Mouse (Mus musculus) hindbrain, embryonic 12.5 days (tissue): ENCODE results near the gene AC124108.1. TPM values are rescaled to one million over a fixed set of nuclear protein-coding genes. Genes with fewer than 3 reads are reported as not detected.

ENCODE experiments used
- ATAC-seq: fragments of 200-750 bp; cut with Nextera tagmentation; 2 replicates; pipeline ENCODE4 v1.8.0; 2017; ENCODE audit warnings: moderate TSS enrichment; ENCODE audit not compliant: low FRiP score
- H3K27ac ChIP-seq: fragments of 300-500 bp; sonication (generic); 2 replicates; pipeline ENCODE4 v1.5.1; 2016; ENCODE audit warnings: mild to moderate bottlenecking
- H3K27me3 ChIP-seq: fragments of 300-500 bp; sonication (generic); 2 replicates; pipeline ENCODE4 v1.6.1; 2016; ENCODE audit warnings: mild to moderate bottlenecking
- H3K36me3 ChIP-seq: fragments of 300-500 bp; sonication (generic); 2 replicates; pipeline ENCODE4 v1.6.1; 2016; ENCODE audit warnings: mild to moderate bottlenecking
- H3K4me1 ChIP-seq: fragments of 300-500 bp; sonication (generic); 2 replicates; pipeline ENCODE4 v1.6.1; 2016
- H3K4me2 ChIP-seq: fragments of 300-500 bp; sonication (generic); replicated peaks from 2 replicates; pipeline ENCODE4 v1.6.1; 2016; ENCODE audit warnings: mild to moderate bottlenecking
- H3K4me3 ChIP-seq: fragments of 300-500 bp; sonication (generic); 2 replicates; pipeline ENCODE4 v1.5.1; 2016; ENCODE audit warnings: mild to moderate bottlenecking
- H3K9ac ChIP-seq: fragments of 300-500 bp; sonication (generic); 2 replicates; pipeline ENCODE4 v1.6.1; 2016; ENCODE audit warnings: mild to moderate bottlenecking, moderate library complexity
- H3K9me3 ChIP-seq: fragments of 300-500 bp; sonication (generic); replicated peaks from 2 replicates; pipeline ENCODE4 v1.6.1; 2016; ENCODE audit warnings: mild to moderate bottlenecking
- WGBS: fragments of 180-500 bp; shearing (Covaris S2); methylation state at CpG from one replicate; pipeline ENCODE4 v1.1.7; 2016; 5-methylcytosine and 5-hydroxymethylcytosine counted together
- polyA plus RNA-seq: library from polyadenylated mRNA; unstranded; fragments of >200 nt; fragmentation: Nextera tagmentation; extraction: Ambion mirVana; gene quantifications from 2 replicates; pipeline ENCODE4 v1.2.1, GENCODE M21; 2016

The AC124108.1 gene
- polyA plus RNA-seq, 1 experiment from 2014 or later, result 4.1 TPM

- Histone ChIP-seq H3K36me3 (no peaks in the 10 kb centered on the region), H3K27ac (no peak overlapping the region; the same call in 1 of the 2 replicates), H3K9me3 (no peaks in the 10 kb centered on the region), H3K4me3 (no peak overlapping the region), H3K4me1 (peaks cover 83% of the 10 kb centered on the region), H3K4me2 (peak overlapping the region; percentile 69), H3K9ac (peak overlapping the region; percentile 52; the same call in 1 of the 2 replicates), H3K27me3 (peaks cover 12% of the 10 kb centered on the region; the same call in 1 of the 2 replicates)
- 43% methylated on average over 9 of the region's 9 CpGs for WGBS
- ATAC-seq, result no peak
Observed at GRCm38 (mm10) chr1:132195100-132195499, 3.8 kb downstream of the AC124108.1 start.

DNA sequence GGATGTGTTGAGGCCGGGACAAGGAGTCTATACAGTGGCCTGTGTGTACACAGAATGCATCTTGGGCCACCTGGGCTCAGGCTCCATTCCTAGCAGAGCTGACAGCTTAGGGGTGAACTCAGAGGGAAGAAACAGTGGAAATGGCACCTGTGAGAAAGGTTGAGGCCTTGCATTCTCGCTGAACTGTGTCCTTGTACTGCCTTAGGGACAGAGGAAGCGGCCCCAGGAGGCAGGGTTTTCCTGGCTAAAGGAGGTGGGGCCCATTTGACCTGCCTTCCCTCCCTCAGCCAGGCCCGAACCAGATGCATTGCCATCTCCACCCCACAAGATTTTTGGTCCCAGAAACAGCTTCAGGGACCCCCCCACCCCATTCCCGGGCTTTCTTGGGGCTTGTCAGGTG, 4.4 kb downstream of the AC124108.1 start:
- peak overlapping the region; percentile 44; the same call in 1 of the 2 replicates for H3K27ac ChIP-seq
- H3K27me3 ChIP-seq, result peaks cover 10% of the 10 kb centered on the region; the same call in 1 of the 2 replicates
- H3K36me3 ChIP-seq, result no peaks in the 10 kb centered on the region
- WGBS, result 43% methylated on average over 5 of the region's 5 CpGs
- ATAC-seq, result no peak
- H3K4me1 ChIP-seq, result peaks cover 89% of the 10 kb centered on the region
- no peak overlapping the region for H3K4me3 ChIP-seq
- no peaks in the 10 kb centered on the region for H3K9me3 ChIP-seq
- H3K4me2 ChIP-seq, result peak overlapping the region; percentile 69
- peak overlapping the region; percentile 52 for H3K9ac ChIP-seq

- H3K4me2 ChIP-seq, result peak overlapping the region; percentile 69
- 18% methylated on average over 7 of the region's 7 CpGs for WGBS
- no peaks in the 10 kb centered on the region for H3K36me3 ChIP-seq
- no peak for ATAC-seq
- no peak overlapping the region for H3K4me3 ChIP-seq
- no peak overlapping the region for H3K27ac ChIP-seq
- H3K9me3 ChIP-seq, result no peaks in the 10 kb centered on the region
- peaks cover 95% of the 10 kb centered on the region for H3K4me1 ChIP-seq
- 0 out of 2 replicates have a peak overlapping the region, but pooled peaks have one; percentile 52 for H3K9ac ChIP-seq
- peaks cover 8% of the 10 kb centered on the region; the same call in 1 of the 2 replicates for H3K27me3 ChIP-seq
Observed at GRCm38 (mm10) chr1:132196337-132196736, 5.1 kb downstream of the AC124108.1 start.

DNA sequence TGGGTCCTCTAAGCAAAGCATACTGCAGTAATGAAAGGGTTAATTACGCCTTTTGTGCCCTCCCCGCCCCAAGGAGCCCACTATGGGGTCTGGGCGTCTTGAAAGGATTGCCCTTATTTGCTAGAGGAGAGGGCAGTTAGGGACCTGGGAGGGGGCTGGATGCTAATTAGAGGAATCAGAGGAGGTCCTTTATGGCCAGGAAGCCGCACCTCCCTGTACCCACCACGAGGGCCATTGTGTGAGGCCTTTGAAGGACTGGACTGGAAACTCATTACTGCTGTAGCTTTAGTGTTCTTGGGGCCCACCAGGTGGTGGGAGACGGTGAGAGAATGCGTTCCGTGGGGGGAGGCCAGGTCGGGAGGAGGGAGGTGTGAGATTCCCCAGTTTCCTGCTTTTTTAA, 6.4 kb downstream of the AC124108.1 start:
- H3K4me2 ChIP-seq, result peak overlapping the region; percentile 69
- ATAC-seq, result no peak
- H3K4me1 ChIP-seq, result peaks cover 97% of the 10 kb centered on the region
- H3K4me3 ChIP-seq, result no peak overlapping the region
- 0 out of 2 replicates have a peak overlapping the region, but pooled peaks have one; percentile 19 for H3K27ac ChIP-seq
- H3K9ac ChIP-seq, result no peak overlapping the region
- H3K27me3 ChIP-seq, result peaks cover 8% of the 10 kb centered on the region; the same call in 1 of the 2 replicates
- WGBS, result 4% methylated on average over 9 of the region's 9 CpGs
- H3K9me3 ChIP-seq, result no peaks in the 10 kb centered on the region
- no peaks in the 10 kb centered on the region for H3K36me3 ChIP-seq

- peak overlapping the region; percentile 35; the same call in 1 of the 2 replicates for H3K27ac ChIP-seq
- no peak overlapping the region for H3K4me2 ChIP-seq
Observed at GRCm38 (mm10) chr1:132198401-132199071, 7.3 kb downstream of the AC124108.1 start.

DNA sequence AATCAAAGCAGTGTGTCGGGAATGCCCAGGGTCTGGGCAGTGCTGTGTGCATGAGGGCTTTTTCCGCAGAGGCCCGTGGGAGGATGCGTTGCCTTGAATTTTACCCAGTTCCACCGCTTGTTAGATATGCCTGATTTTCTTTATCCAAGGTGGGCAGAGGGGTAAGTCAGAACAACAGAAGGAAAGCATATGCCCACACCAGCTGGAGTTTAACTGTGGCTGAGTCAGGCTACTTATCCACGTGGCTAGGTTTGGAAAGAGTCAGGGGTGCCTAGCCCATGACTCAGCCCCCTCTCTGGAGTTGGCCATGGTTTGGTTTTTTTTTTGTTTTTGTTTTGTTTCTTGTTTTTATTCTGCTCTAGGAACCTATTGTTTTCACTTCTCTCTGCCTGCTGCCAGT, 8.0 kb downstream of the AC124108.1 start:
- H3K27me3 ChIP-seq, result peaks cover 8% of the 10 kb centered on the region; the same call in 1 of the 2 replicates
- no peaks in the 10 kb centered on the region for H3K9me3 ChIP-seq
- peak overlapping the region; percentile 80 for H3K27ac ChIP-seq
- H3K4me2 ChIP-seq, result no peak overlapping the region
- no peak for ATAC-seq
- H3K9ac ChIP-seq, result no peak overlapping the region
- no peaks in the 10 kb centered on the region for H3K36me3 ChIP-seq
- H3K4me3 ChIP-seq, result no peak overlapping the region
- H3K4me1 ChIP-seq, result peaks cover 81% of the 10 kb centered on the region
- WGBS, result 70% methylated on average over 6 of the region's 6 CpGs

More at GRCm38 (mm10) chr1:132198401-132199071, 7.3 kb downstream of the AC124108.1 start:
- Histone ChIP-seq H3K36me3 (no peaks in the 10 kb centered on the region), H3K9ac (no peak overlapping the region), H3K27me3 (peaks cover 8% of the 10 kb centered on the region; the same call in 1 of the 2 replicates), H3K9me3 (no peaks in the 10 kb centered on the region), H3K4me3 (no peak overlapping the region), H3K4me1 (peaks cover 88% of the 10 kb centered on the region)
- 83% methylated on average over 16 of the region's 16 CpGs for WGBS
- no peak for ATAC-seq

- Histone ChIP-seq H3K36me3 (no peaks in the 10 kb centered on the region), H3K27me3 (peaks cover 8% of the 10 kb centered on the region; the same call in 1 of the 2 replicates), H3K4me1 (peaks cover 74% of the 10 kb centered on the region), H3K4me3 (0 out of 2 replicates have a peak overlapping the region, but pooled peaks have one; percentile 26), H3K9me3 (no peaks in the 10 kb centered on the region), H3K9ac (peak overlapping the region; percentile 38; the same call in 1 of the 2 replicates), H3K27ac (peak overlapping the region; percentile 80), H3K4me2 (peak overlapping the region; percentile 42)
- no peak for ATAC-seq
- WGBS, result 17% methylated on average over 12 of the region's 12 CpGs
Observed at GRCm38 (mm10) chr1:132199934-132200333, 8.7 kb downstream of the AC124108.1 start.

- peak; percentile 79 for ATAC-seq
- H3K9ac ChIP-seq, result peak overlapping the region; percentile 49
- H3K4me3 ChIP-seq, result peak overlapping the region; percentile 26
- H3K27ac ChIP-seq, result peak overlapping the region; percentile 80
- 13% methylated on average over 9 of the region's 11 CpGs for WGBS
- peaks cover 5% of the 10 kb centered on the region; the same call in 1 of the 2 replicates for H3K27me3 ChIP-seq
- H3K36me3 ChIP-seq, result no peaks in the 10 kb centered on the region
- H3K9me3 ChIP-seq, result no peaks in the 10 kb centered on the region
- H3K4me2 ChIP-seq, result peak overlapping the region; percentile 42
- H3K4me1 ChIP-seq, result peaks cover 66% of the 10 kb centered on the region
Observed at GRCm38 (mm10) chr1:132200562-132201510, 9.6 kb downstream of the AC124108.1 start.

DNA sequence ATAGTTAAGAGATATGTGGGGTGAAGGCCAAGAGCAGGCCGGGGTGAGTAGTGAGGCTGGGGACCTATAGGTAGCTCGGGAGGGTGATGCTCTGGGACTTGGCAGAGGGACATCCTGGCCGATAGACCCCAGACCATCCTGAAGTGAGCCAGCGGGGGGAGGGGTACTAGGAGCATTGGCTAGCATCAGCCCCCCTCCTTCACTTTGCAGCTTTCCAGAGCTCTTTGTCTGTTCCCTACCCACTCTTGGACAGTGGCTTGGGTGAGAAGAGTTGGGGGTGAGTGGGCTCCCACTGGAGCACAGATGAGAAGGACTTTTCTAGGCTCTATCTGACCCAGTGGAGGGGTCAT, 10.2 kb downstream of the AC124108.1 start:
- 20% methylated on average over 4 of the region's 4 CpGs for WGBS
- Histone ChIP-seq H3K9me3 (no peaks in the 10 kb centered on the region), H3K36me3 (no peaks in the 10 kb centered on the region), H3K4me3 (peak overlapping the region; percentile 26), H3K27ac (peak overlapping the region; percentile 80), H3K4me1 (peaks cover 66% of the 10 kb centered on the region), H3K9ac (peak overlapping the region; percentile 49), H3K27me3 (0 out of 2 replicates have a peak, but pooled peaks cover 4% of the 10 kb centered on the region), H3K4me2 (peak overlapping the region; percentile 42)
- ATAC-seq, result no peak

DNA sequence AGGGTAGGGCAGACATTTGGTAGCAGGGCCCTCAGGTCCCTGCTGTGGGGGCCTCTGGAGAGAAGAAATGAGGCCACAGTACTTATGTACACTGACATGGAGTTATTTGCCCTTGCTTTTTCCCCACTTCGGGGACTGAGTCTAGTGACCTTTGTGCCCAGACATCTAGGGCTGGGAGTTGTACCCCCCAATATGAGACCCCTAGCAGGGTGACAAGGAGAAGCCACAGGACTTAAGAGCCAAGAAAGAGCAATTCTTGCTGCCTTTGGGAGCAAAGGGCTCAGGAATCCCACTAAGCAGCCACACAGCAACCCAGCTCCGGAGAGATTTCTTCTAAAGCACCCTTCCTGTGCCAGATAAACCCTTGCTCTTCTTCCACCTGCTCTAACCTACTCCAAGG, 10.7 kb downstream of the AC124108.1 start:
- no peak overlapping the region for H3K9ac ChIP-seq
- H3K4me1 ChIP-seq, result peaks cover 64% of the 10 kb centered on the region
- no peak for ATAC-seq
- H3K36me3 ChIP-seq, result no peaks in the 10 kb centered on the region
- peak overlapping the region; percentile 30; the same call in 1 of the 2 replicates for H3K27ac ChIP-seq
- H3K9me3 ChIP-seq, result no peaks in the 10 kb centered on the region
- H3K4me2 ChIP-seq, result peak overlapping the region; percentile 42; the same call in 1 of the 2 replicates
- H3K4me3 ChIP-seq, result no peak overlapping the region
- WGBS, result 63% methylated on average over 2 of the region's 2 CpGs
- H3K27me3 ChIP-seq, result 0 out of 2 replicates have a peak, but pooled peaks cover 4% of the 10 kb centered on the region

DNA sequence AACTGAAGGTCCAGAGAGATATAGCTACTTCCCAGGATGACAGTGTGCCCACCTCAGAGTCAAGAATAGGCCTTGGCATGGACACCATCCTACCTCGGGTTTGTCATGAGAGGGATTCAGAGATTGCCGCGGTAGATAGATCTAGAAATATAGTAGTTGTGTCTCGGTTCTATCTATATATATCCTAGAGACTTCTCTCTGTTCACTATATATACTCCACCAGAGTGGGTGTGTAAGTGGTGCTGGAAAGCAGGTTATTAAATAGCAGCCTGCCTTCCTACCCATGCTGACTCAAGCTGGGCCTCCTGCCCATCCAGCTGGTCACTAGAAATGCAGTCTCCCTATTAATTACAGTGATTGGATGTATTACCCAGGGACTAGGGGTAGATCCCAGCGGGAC, 11.5 kb downstream of the AC124108.1 start:
- H3K27ac ChIP-seq, result no peak overlapping the region
- no peak overlapping the region for H3K9ac ChIP-seq
- H3K4me2 ChIP-seq, result no peak overlapping the region
- no peak overlapping the region for H3K4me3 ChIP-seq
- ATAC-seq, result no peak
- 0 out of 2 replicates have a peak, but pooled peaks cover 4% of the 10 kb centered on the region for H3K27me3 ChIP-seq
- no peaks in the 10 kb centered on the region for H3K36me3 ChIP-seq
- H3K9me3 ChIP-seq, result no peaks in the 10 kb centered on the region
- WGBS, result 96% methylated on average over 5 of the region's 5 CpGs
- peaks cover 64% of the 10 kb centered on the region for H3K4me1 ChIP-seq
